Mouse (Mus musculus): ENCODE results near the gene Pbx4. TPM values are rescaled to one million over a fixed set of nuclear protein-coding genes. Genes with fewer than 3 reads are reported as not detected.

The Pbx4 gene
- polyA plus RNA-seq, 1 experiment = not detected

DNA sequence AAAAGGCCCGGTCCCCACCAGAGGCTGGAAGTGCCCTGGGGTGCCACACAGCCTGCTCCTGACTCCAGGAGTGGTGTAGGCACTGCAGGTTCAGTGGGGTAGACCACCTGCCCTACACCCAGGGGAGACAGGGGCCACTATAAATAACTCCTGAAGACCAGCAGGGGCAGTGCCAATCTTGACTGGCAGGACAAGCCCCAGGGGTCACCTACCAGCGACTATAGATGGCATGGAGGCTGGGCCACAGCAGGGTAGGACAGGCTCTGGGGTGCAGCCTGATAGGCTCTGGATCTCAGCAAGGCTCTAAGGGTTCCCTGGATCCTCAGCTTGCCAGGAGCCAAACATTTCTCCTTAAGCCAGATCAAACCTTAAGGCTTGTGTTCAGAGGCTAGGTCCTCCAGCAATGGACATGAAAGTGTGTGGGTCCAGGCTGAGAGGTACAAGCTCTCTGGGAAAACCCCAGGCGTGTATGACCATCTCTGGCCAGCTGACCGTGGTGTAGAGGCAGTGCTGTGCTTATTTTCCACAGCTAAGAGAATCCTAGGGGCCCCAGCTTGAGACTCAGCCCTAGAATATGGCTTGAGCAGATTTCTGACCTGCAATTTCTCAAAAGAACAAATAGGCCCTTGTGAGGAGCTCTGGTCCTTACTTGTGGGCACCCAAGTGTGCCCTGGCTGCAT, 63.6 kb downstream of the Pbx4 start:
- H3K4me3 ChIP-seq (ENCODE audit: insufficient read depth, low read depth, low read length) = no peak overlapping the region
- no peak overlapping the region for H3K27ac ChIP-seq (ENCODE audit: insufficient read depth, low read depth, low read length)
- H3K4me1 ChIP-seq (ENCODE audit: control insufficient read depth, insufficient read depth, low read length) = peaks cover 46% of the 10 kb centered on the region
- whole genome bisulfite sequencing = 62% methylated on average over 4 of the region's 4 CpGs
- no peak for TF ChIP-seq CTCF (IDR thresholded peaks at IDR 0.05; ENCODE audit: insufficient read depth, low read depth, low read length)
- TF ChIP-seq POLR2A (IDR thresholded peaks at IDR 0.05; ENCODE audit: insufficient read depth, low read depth, low read length) = no peak

- no peak overlapping the region for H3K27ac ChIP-seq (ENCODE audit: insufficient read depth, low read depth, low read length)
- WGBS = 81% methylated on average over 6 of the region's 6 CpGs
- H3K4me1 ChIP-seq (ENCODE audit: control insufficient read depth, insufficient read depth, low read length) = peaks cover 55% of the 10 kb centered on the region
- no peak overlapping the region for H3K4me3 ChIP-seq (ENCODE audit: insufficient read depth, low read depth, low read length)
- no peak for TF ChIP-seq POLR2A (IDR thresholded peaks at IDR 0.05; ENCODE audit: insufficient read depth, low read depth, low read length)
- TF ChIP-seq CTCF (IDR thresholded peaks at IDR 0.05; ENCODE audit: insufficient read depth, low read depth, low read length) = no peak
Observed at GRCm38 (mm10) chr8:69897857-69898256, 65.6 kb downstream of the Pbx4 start.

DNA sequence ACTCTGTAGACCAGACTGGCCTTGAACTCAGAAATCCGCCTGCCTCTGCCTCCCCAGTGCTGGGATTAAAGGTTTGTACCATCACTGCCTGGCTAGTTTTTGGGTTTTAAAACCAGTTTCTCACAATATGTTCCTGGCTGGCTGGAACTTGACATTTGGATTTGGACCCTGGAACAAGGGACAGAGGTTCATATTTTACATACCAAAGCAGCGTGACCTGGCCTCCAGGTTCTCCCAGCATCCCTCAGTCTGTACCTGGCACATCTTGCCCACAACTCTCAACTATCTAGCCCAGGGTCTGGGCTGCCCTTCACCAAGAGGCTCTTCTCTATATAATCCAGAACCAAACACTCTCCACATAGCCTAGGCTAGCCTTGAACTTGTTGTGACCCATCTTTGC, 67.6 kb downstream of the Pbx4 start:
- H3K4me3 ChIP-seq (ENCODE audit: insufficient read depth, low read depth, low read length) = no peak overlapping the region
- 96% methylated on average over 2 of the region's 2 CpGs for WGBS
- TF ChIP-seq CTCF (IDR thresholded peaks at IDR 0.05; ENCODE audit: insufficient read depth, low read depth, low read length) = no peak
- TF ChIP-seq POLR2A (IDR thresholded peaks at IDR 0.05; ENCODE audit: insufficient read depth, low read depth, low read length) = no peak
- H3K27ac ChIP-seq (ENCODE audit: insufficient read depth, low read depth, low read length) = no peak overlapping the region
- H3K4me1 ChIP-seq (ENCODE audit: control insufficient read depth, insufficient read depth, low read length) = peaks cover 45% of the 10 kb centered on the region

- Histone ChIP-seq H3K4me1 (ENCODE audit: control insufficient read depth, insufficient read depth, low read length) (peaks cover 36% of the 10 kb centered on the region), H3K27ac (ENCODE audit: insufficient read depth, low read depth, low read length) (peak overlapping the region; percentile 81), H3K4me3 (ENCODE audit: insufficient read depth, low read depth, low read length) (peak overlapping the region; percentile 80)
- WGBS = 12% methylated on average over 12 of the region's 12 CpGs
- no peak for TF ChIP-seq POLR2A (IDR thresholded peaks at IDR 0.05; ENCODE audit: insufficient read depth, low read depth, low read length)
- TF ChIP-seq CTCF (IDR thresholded peaks at IDR 0.05; ENCODE audit: insufficient read depth, low read depth, low read length) = no peak
Observed at GRCm38 (mm10) chr8:69900895-69901451, 68.7 kb downstream of the Pbx4 start.

- TF ChIP-seq POLR2A (IDR thresholded peaks at IDR 0.05; ENCODE audit: insufficient read depth, low read depth, low read length) (peak; percentile 77), CTCF (IDR thresholded peaks at IDR 0.05; ENCODE audit: insufficient read depth, low read depth, low read length) (peak; percentile 92)
- peak overlapping the region; percentile 80 for H3K4me3 ChIP-seq (ENCODE audit: insufficient read depth, low read depth, low read length)
- WGBS = 1% methylated on average over 41 of the region's 41 CpGs
- peaks cover 30% of the 10 kb centered on the region for H3K4me1 ChIP-seq (ENCODE audit: control insufficient read depth, insufficient read depth, low read length)
- peak overlapping the region; percentile 81 for H3K27ac ChIP-seq (ENCODE audit: insufficient read depth, low read depth, low read length)
Observed at GRCm38 (mm10) chr8:69901484-69902162, 69.3 kb downstream of the Pbx4 start.

DNA sequence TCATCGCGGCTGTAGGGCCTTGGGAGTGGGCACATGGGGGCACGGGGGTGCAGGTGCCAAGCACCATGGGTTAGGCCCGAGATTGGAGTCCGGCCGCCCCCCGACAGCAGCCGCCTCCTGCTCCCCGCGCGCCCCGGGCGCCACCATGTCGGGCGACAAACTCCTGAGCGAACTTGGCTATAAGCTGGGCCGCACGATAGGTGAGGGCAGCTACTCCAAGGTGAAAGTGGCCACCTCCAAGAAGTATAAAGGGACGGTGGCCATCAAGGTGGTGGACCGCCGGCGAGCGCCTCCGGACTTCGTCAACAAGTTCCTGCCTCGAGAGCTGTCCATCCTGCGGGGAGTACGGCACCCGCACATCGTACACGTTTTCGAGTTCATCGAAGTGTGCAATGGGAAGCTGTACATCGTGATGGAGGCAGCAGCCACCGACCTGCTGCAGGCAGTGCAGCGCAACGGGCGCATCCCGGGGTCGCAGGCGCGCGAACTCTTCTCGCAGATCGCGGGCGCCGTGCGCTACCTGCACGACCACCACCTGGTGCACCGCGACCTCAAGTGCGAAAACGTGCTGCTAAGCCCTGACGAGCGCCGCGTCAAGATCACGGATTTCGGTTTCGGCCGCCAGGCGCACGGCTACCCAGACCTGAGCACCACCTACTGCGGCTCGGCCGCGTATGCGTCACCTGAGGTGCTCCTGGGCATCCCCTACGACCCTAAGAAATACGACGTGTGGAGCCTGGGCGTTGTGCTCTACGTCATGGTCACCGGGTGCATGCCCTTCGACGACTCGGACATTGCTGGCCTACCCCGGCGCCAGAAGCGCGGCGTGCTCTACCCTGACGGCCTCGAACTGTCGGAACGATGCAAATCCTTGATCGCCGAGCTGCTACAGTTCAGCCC, 70.1 kb downstream of the Pbx4 start, which contains the start of the genes Tssk6, Ndufa13 and Yjefn3:
TSS of gene Tssk6 (plus strand) at position 22 of the 900 bp plus-strand sequence.
TSS of gene Ndufa13 (minus strand) at position 396 of the 900 bp plus-strand sequence.
TSS of gene Yjefn3 (minus strand) at position 550 of the 900 bp plus-strand sequence.
- 4% methylated on average over 89 of the region's 89 CpGs for WGBS

GRCm38 (mm10) chr8:69903063-69903542, 70.8 kb downstream of the Pbx4 start:
- Histone ChIP-seq H3K4me1 (ENCODE audit: control insufficient read depth, insufficient read depth, low read length) (peaks cover 24% of the 10 kb centered on the region), H3K27ac (ENCODE audit: insufficient read depth, low read depth, low read length) (peak overlapping the region; percentile 68), H3K4me3 (ENCODE audit: insufficient read depth, low read depth, low read length) (peak overlapping the region; percentile 80)
- TF ChIP-seq POLR2A (IDR thresholded peaks at IDR 0.05; ENCODE audit: insufficient read depth, low read depth, low read length) (peak; percentile 71; the same call in 1 of the 2 replicates), CTCF (IDR thresholded peaks at IDR 0.05; ENCODE audit: insufficient read depth, low read depth, low read length) (no peak)
- WGBS = under 1% methylated on average over 45 of the region's 45 CpGs

More for the DNA sequence above, 70.1 kb downstream of the Pbx4 start, which contains the start of the genes Tssk6, Ndufa13 and Yjefn3:
- peak within 1 kb of the TSS; percentile 81 for H3K27ac ChIP-seq (ENCODE audit: insufficient read depth, low read depth, low read length)
- H3K4me3 ChIP-seq (ENCODE audit: insufficient read depth, low read depth, low read length) = peak within 1 kb of the TSS; percentile 80
- H3K4me1 ChIP-seq (ENCODE audit: control insufficient read depth, insufficient read depth, low read length) = peaks cover 29% of the 10 kb centered on the region
- TF ChIP-seq POLR2A (IDR thresholded peaks at IDR 0.05; ENCODE audit: insufficient read depth, low read depth, low read length) (no peak), CTCF (IDR thresholded peaks at IDR 0.05; ENCODE audit: insufficient read depth, low read depth, low read length) (no peak)

GRCm38 (mm10) chr8:69904096-69904495, 71.8 kb downstream of the Pbx4 start:
- Histone ChIP-seq H3K4me1 (ENCODE audit: control insufficient read depth, insufficient read depth, low read length) (peaks cover 23% of the 10 kb centered on the region), H3K27ac (ENCODE audit: insufficient read depth, low read depth, low read length) (no peak overlapping the region), H3K4me3 (ENCODE audit: insufficient read depth, low read depth, low read length) (no peak overlapping the region)
- TF ChIP-seq POLR2A (IDR thresholded peaks at IDR 0.05; ENCODE audit: insufficient read depth, low read depth, low read length) = no peak
- TF ChIP-seq CTCF (IDR thresholded peaks at IDR 0.05; ENCODE audit: insufficient read depth, low read depth, low read length) = no peak
- 57% methylated on average over 8 of the region's 8 CpGs for WGBS

Data from olfactory bulb, adult 2 months (tissue).